Mouse (Mus musculus): ENCODE results near the gene Trim2. TPM values are rescaled to one million over a fixed set of nuclear protein-coding genes. Genes with fewer than 3 reads are reported as not detected.

The Trim2 gene
- polyA plus RNA-seq, 1 experiment from 2014 or later = 126 TPM

DNA sequence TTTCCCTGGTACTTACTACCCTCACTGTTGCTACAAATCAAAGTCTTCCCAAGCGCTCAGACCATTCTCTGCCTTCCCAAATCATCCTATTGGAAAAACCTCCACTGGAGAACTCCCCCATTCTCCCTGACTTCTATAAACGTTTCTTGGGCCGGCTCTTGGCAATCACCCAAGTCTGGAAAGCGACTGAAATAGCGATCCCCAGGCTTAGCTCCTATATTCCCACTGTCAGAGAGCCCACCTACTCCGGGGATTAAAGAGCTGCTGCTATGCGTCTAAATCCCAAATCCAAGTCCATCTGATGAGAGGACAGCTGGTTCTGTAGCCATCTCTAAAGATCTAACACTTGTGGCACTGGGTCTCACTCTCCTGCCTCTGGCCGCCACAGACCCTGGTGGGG is 58.9 kb downstream of the Trim2 start:
- Histone ChIP-seq H3K9me3 (no peaks in the 10 kb centered on the region), H3K4me3 (no peak overlapping the region), H3K9ac (no peak overlapping the region), H3K4me2 (no peak overlapping the region), H3K27ac (replicated peaks) (0 out of 2 replicates have a peak overlapping the region, but pooled peaks have one; percentile 49), H3K36me3 (0 out of 2 replicates have a peak, but pooled peaks cover 4% of the 10 kb centered on the region), H3K4me1 (replicated peaks) (peaks cover 55% of the 10 kb centered on the region), H3K27me3 (no peaks in the 10 kb centered on the region)
- ATAC-seq (ENCODE audit: low read depth) = no peak
- WGBS = 43% methylated on average over 8 of the region's 8 CpGs

- H3K27me3 ChIP-seq = no peaks in the 10 kb centered on the region
- no peak overlapping the region for H3K27ac ChIP-seq (replicated peaks)
- no peak overlapping the region for H3K9ac ChIP-seq
- H3K36me3 ChIP-seq = peaks cover 13% of the 10 kb centered on the region
- no peaks in the 10 kb centered on the region for H3K9me3 ChIP-seq
- 78% methylated on average over 7 of the region's 7 CpGs for WGBS
- no peak for ATAC-seq (ENCODE audit: low read depth)
- H3K4me3 ChIP-seq = no peak overlapping the region
- no peak overlapping the region for H3K4me2 ChIP-seq
- peaks cover 42% of the 10 kb centered on the region for H3K4me1 ChIP-seq (replicated peaks)
These were observed 60.2 kb downstream of the Trim2 start for GRCm38 (mm10) chr3:84246421-84246861.

- 0 out of 2 replicates have a peak, but pooled peaks cover 2% of the 10 kb centered on the region for H3K9me3 ChIP-seq
- H3K4me3 ChIP-seq = no peak overlapping the region
- H3K4me2 ChIP-seq = no peak overlapping the region
- no peak for ATAC-seq (ENCODE audit: low read depth)
- no peak overlapping the region for H3K27ac ChIP-seq (replicated peaks)
- H3K27me3 ChIP-seq = no peaks in the 10 kb centered on the region
- peaks cover 19% of the 10 kb centered on the region for H3K36me3 ChIP-seq
- H3K4me1 ChIP-seq (replicated peaks) = peaks cover 14% of the 10 kb centered on the region
- 87% methylated on average over 3 of the region's 3 CpGs for WGBS
- H3K9ac ChIP-seq = no peak overlapping the region
These were observed 63.6 kb downstream of the Trim2 start for GRCm38 (mm10) chr3:84243116-84243515.

- Histone ChIP-seq H3K9ac (no peak overlapping the region), H3K4me2 (no peak overlapping the region), H3K27me3 (no peaks in the 10 kb centered on the region), H3K36me3 (peaks cover 19% of the 10 kb centered on the region), H3K4me3 (no peak overlapping the region), H3K4me1 (replicated peaks) (peaks cover 11% of the 10 kb centered on the region), H3K27ac (replicated peaks) (no peak overlapping the region), H3K9me3 (0 out of 2 replicates have a peak, but pooled peaks cover 2% of the 10 kb centered on the region)
- 89% methylated on average over 4 of the region's 4 CpGs for WGBS
- ATAC-seq (ENCODE audit: low read depth) = no peak
These were observed 64.2 kb downstream of the Trim2 start for GRCm38 (mm10) chr3:84242497-84242896.

DNA sequence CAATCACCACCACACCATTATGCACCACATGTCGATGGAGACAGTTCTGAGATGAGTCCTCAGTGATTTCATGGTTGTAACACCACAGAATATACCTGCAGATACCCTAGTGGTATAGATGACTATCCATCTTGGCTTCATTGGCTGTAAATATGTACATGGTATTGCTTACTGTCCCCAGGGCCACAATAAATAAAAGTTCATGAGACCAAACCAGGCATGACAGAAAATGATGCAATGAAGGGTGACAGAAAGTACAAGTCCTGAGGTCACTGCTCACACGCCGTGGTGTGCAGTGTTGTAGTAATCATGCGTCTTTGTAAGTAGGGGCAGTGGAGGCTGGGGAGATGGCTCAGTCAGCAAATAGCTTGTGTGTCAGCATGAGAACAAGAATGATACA is 65.6 kb downstream of the Trim2 start:
- Histone ChIP-seq H3K4me1 (replicated peaks) (peaks cover 8% of the 10 kb centered on the region; the same call in 1 of the 2 replicates), H3K36me3 (peaks cover 19% of the 10 kb centered on the region), H3K9me3 (0 out of 2 replicates have a peak, but pooled peaks cover 2% of the 10 kb centered on the region), H3K4me2 (no peak overlapping the region), H3K9ac (no peak overlapping the region), H3K27ac (replicated peaks) (no peak overlapping the region), H3K4me3 (no peak overlapping the region), H3K27me3 (no peaks in the 10 kb centered on the region)
- no peak for ATAC-seq (ENCODE audit: low read depth)
- 91% methylated on average over 4 of the region's 4 CpGs for WGBS

- Histone ChIP-seq H3K4me3 (no peak overlapping the region), H3K27me3 (no peaks in the 10 kb centered on the region), H3K9ac (no peak overlapping the region), H3K27ac (replicated peaks) (no peak overlapping the region), H3K4me2 (no peak overlapping the region), H3K36me3 (peaks cover 3% of the 10 kb centered on the region; the same call in 1 of the 2 replicates), H3K4me1 (replicated peaks) (peaks cover 37% of the 10 kb centered on the region), H3K9me3 (0 out of 2 replicates have a peak, but pooled peaks cover 4% of the 10 kb centered on the region)
- ATAC-seq (ENCODE audit: low read depth) = no peak
- WGBS = 52% methylated on average over 10 of the region's 10 CpGs
These were observed 71.0 kb downstream of the Trim2 start for GRCm38 (mm10) chr3:84235420-84236304.

DNA sequence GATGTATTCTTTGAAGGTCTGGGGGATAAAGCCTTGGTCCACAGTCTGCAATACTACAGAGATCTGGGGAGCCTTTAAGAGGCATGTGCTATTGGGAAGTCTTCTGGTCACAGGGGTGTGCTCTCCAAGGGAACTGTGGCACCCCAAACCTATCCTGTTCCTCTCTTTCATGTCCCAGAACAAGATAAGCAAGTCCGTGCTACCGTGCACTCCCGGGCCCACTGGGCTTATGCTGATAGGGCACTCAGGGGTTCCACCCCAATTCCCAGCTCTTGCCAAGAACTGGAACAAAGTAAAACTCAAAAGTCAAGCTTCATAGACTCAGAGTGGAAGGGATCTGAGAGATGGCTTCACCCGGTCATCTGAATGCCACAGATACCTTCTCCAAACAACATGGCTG is 72.1 kb downstream of the Trim2 start:
- H3K27ac ChIP-seq (replicated peaks) = no peak overlapping the region
- H3K4me1 ChIP-seq (replicated peaks) = peaks cover 47% of the 10 kb centered on the region
- no peak overlapping the region for H3K9ac ChIP-seq
- no peak overlapping the region for H3K4me3 ChIP-seq
- no peak for ATAC-seq (ENCODE audit: low read depth)
- no peak overlapping the region for H3K4me2 ChIP-seq
- H3K36me3 ChIP-seq = no peaks in the 10 kb centered on the region
- WGBS = 93% methylated on average over 4 of the region's 4 CpGs
- 0 out of 2 replicates have a peak, but pooled peaks cover 4% of the 10 kb centered on the region for H3K9me3 ChIP-seq
- no peaks in the 10 kb centered on the region for H3K27me3 ChIP-seq

GRCm38 (mm10) chr3:84233663-84234415 is 72.8 kb downstream of the Trim2 start:
- Histone ChIP-seq H3K4me2 (no peak overlapping the region), H3K4me3 (no peak overlapping the region), H3K9me3 (0 out of 2 replicates have a peak, but pooled peaks cover 4% of the 10 kb centered on the region), H3K27me3 (no peaks in the 10 kb centered on the region), H3K4me1 (replicated peaks) (peaks cover 53% of the 10 kb centered on the region), H3K36me3 (no peaks in the 10 kb centered on the region), H3K27ac (replicated peaks) (no peak overlapping the region), H3K9ac (no peak overlapping the region)
- WGBS = 94% methylated on average over 5 of the region's 5 CpGs
- ATAC-seq (ENCODE audit: low read depth) = no peak

DNA sequence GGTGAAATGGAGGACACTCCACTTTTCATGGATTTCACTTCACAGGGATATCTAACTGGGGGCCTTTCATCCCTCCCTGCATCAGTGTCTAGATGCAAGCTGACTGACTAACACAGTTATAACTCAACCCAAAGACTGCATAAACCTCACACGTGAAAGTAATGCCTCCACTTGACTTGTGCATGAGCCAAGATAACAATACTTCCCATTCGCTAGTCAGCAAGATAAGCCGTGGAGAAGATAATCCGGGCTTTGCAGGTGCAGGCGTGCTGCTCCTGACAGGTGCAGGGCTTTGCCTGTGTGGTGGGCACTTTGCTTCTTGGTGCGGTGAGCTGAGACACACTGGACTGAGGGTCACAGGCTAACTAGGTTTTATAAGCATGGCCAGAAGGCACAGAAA is 74.4 kb downstream of the Trim2 start:
- Histone ChIP-seq H3K4me2 (no peak overlapping the region), H3K36me3 (no peaks in the 10 kb centered on the region), H3K4me3 (no peak overlapping the region), H3K4me1 (replicated peaks) (peaks cover 54% of the 10 kb centered on the region), H3K9ac (no peak overlapping the region), H3K27ac (replicated peaks) (no peak overlapping the region), H3K9me3 (0 out of 2 replicates have a peak, but pooled peaks cover 4% of the 10 kb centered on the region), H3K27me3 (no peaks in the 10 kb centered on the region)
- no peak for ATAC-seq (ENCODE audit: low read depth)
- 89% methylated on average over 6 of the region's 6 CpGs for WGBS

DNA sequence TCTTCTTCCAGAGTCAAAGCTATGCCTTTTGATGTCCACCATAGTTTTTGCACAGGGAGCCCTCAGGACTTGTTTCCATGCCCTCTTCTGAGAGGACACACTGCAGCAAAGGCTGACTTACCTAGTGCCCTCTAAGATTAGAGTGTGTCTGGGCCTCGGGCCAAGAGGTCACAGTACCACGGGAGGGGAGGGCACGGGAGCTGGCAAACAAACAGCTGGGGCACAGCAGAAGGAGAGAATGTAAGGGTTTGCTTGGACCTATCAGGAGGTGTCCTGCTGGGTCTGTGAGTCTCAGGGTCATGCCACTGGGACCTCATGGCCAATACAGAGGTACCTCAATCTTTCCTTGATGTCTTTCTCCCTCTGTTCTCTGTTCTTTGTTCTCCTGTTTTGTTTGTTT is 75.7 kb downstream of the Trim2 start:
- no peaks in the 10 kb centered on the region for H3K27me3 ChIP-seq
- H3K4me1 ChIP-seq (replicated peaks) = peaks cover 58% of the 10 kb centered on the region
- H3K36me3 ChIP-seq = no peaks in the 10 kb centered on the region
- H3K4me2 ChIP-seq = no peak overlapping the region
- no peak overlapping the region for H3K4me3 ChIP-seq
- WGBS = 21% methylated on average over 3 of the region's 3 CpGs
- 0 out of 2 replicates have a peak, but pooled peaks cover 4% of the 10 kb centered on the region for H3K9me3 ChIP-seq
- no peak overlapping the region for H3K27ac ChIP-seq (replicated peaks)
- ATAC-seq (ENCODE audit: low read depth) = no peak
- no peak overlapping the region for H3K9ac ChIP-seq

DNA sequence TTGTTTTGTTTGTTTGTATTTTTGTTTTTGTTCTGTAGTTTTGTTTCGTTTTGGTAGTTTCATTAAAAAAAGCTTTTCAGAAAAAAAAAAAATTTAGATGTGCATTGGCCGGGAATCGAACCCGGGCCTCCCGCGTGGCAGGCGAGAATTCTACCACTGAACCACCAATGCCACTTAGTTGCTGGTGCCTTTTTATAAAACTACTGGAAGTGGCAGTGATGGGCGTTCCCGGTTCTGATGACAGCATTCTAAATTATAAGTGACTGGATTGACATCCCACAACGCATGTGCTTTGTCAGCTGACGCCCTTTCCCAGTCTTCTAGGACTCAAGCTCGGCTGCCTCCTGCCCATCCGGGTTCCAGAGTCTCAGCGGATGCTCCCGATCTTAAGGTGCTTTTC is 77.8 kb downstream of the Trim2 start:
- no peak for ATAC-seq (ENCODE audit: low read depth)

More for the DNA sequence above, 77.8 kb downstream of the Trim2 start:
- H3K27me3 ChIP-seq = no peaks in the 10 kb centered on the region
- peak overlapping the region; percentile 43 for H3K4me3 ChIP-seq
- H3K27ac ChIP-seq (replicated peaks) = 0 out of 2 replicates have a peak overlapping the region, but pooled peaks have one; percentile 70
- WGBS = 13% methylated on average over 15 of the region's 15 CpGs
- peaks cover 48% of the 10 kb centered on the region for H3K4me1 ChIP-seq (replicated peaks)
- no peak overlapping the region for H3K9ac ChIP-seq
- no peaks in the 10 kb centered on the region for H3K36me3 ChIP-seq
- 0 out of 2 replicates have a peak, but pooled peaks cover 4% of the 10 kb centered on the region for H3K9me3 ChIP-seq
- H3K4me2 ChIP-seq = peak overlapping the region; percentile 69
